Mouse (Mus musculus): ENCODE measurements around the gene Abcb7. TPM values are rescaled to one million over a fixed set of nuclear protein-coding genes. Genes with fewer than 3 reads are reported as not detected.
"Not testable (repeated sequence)": the region's sequence is repeated elsewhere in the genome, so short reads cannot be mapped to it uniquely, and the experiment has no call there.

Gene Abcb7
- polyA plus RNA-seq, 1 experiment from 2014 or later: 8.2 TPM

- not testable (repeated sequence) for H3K9me3 ChIP-seq; H3K27me3 ChIP-seq (replicated peaks); H3K4me2 ChIP-seq; H3K36me3 ChIP-seq; ATAC-seq (ENCODE audit: extremely low read depth, insufficient number of reproducible peaks, low FRiP score, low TSS enrichment); H3K27ac ChIP-seq (replicated peaks); H3K4me1 ChIP-seq; H3K4me3 ChIP-seq; H3K9ac ChIP-seq
- 78% methylated on average over 29 of the region's 31 CpGs for WGBS
Measured at GRCm38 (mm10) chrX:104348146-104348545, 65.5 kb downstream of the Abcb7 start.

- Histone ChIP-seq H3K9ac (no peak overlapping the region), H3K36me3 (0 out of 2 replicates have a peak, but pooled peaks cover 8% of the 10 kb centered on the region), H3K27me3 (replicated peaks) (no peaks in the 10 kb centered on the region), H3K4me2 (no peak overlapping the region), H3K4me3 (no peak overlapping the region), H3K4me1 (no peaks in the 10 kb centered on the region), H3K9me3 (no peaks in the 10 kb centered on the region), H3K27ac (replicated peaks) (no peak overlapping the region)
- ATAC-seq (ENCODE audit: extremely low read depth, insufficient number of reproducible peaks, low FRiP score, low TSS enrichment): no peak
Measured at GRCm38 (mm10) chrX:104291721-104292120, 121.9 kb downstream of the Abcb7 start.

GRCm38 (mm10) chrX:104279828-104280227 lies 133.8 kb downstream of the Abcb7 start:
- no peaks in the 10 kb centered on the region for H3K9me3 ChIP-seq
- no peaks in the 10 kb centered on the region for H3K27me3 ChIP-seq (replicated peaks)
- H3K4me1 ChIP-seq: no peaks in the 10 kb centered on the region
- no peak for ATAC-seq (ENCODE audit: extremely low read depth, insufficient number of reproducible peaks, low FRiP score, low TSS enrichment)
- WGBS: 90% methylated on average over 1 of the region's 1 CpGs
- no peak overlapping the region for H3K27ac ChIP-seq (replicated peaks)
- H3K36me3 ChIP-seq: no peaks in the 10 kb centered on the region
- H3K4me2 ChIP-seq: no peak overlapping the region
- no peak overlapping the region for H3K9ac ChIP-seq
- no peak overlapping the region for H3K4me3 ChIP-seq

GRCm38 (mm10) chrX:104264371-104264770 lies 149.3 kb downstream of the Abcb7 start:
- Histone ChIP-seq H3K4me1 (no peaks in the 10 kb centered on the region), H3K36me3 (no peaks in the 10 kb centered on the region), H3K4me2 (no peak overlapping the region), H3K4me3 (no peak overlapping the region), H3K27ac (replicated peaks) (no peak overlapping the region), H3K27me3 (replicated peaks) (no peaks in the 10 kb centered on the region), H3K9ac (no peak overlapping the region), H3K9me3 (no peaks in the 10 kb centered on the region)
- WGBS: 74% methylated on average over 2 of the region's 2 CpGs
- ATAC-seq (ENCODE audit: extremely low read depth, insufficient number of reproducible peaks, low FRiP score, low TSS enrichment): no peak

GRCm38 (mm10) chrX:104262468-104262867 lies 151.2 kb downstream of the Abcb7 start:
- no peaks in the 10 kb centered on the region for H3K27me3 ChIP-seq (replicated peaks)
- no peaks in the 10 kb centered on the region for H3K4me1 ChIP-seq
- WGBS: 48% methylated on average over 1 of the region's 1 CpGs
- H3K4me3 ChIP-seq: no peak overlapping the region
- H3K27ac ChIP-seq (replicated peaks): no peak overlapping the region
- H3K9me3 ChIP-seq: no peaks in the 10 kb centered on the region
- H3K36me3 ChIP-seq: no peaks in the 10 kb centered on the region
- no peak overlapping the region for H3K9ac ChIP-seq
- no peak overlapping the region for H3K4me2 ChIP-seq
- no peak for ATAC-seq (ENCODE audit: extremely low read depth, insufficient number of reproducible peaks, low FRiP score, low TSS enrichment)

- H3K4me3 ChIP-seq: no peak overlapping the region
- no peak for ATAC-seq (ENCODE audit: extremely low read depth, insufficient number of reproducible peaks, low FRiP score, low TSS enrichment)
- no peaks in the 10 kb centered on the region for H3K4me1 ChIP-seq
- no peaks in the 10 kb centered on the region for H3K27me3 ChIP-seq (replicated peaks)
- 43% methylated on average over 1 of the region's 1 CpGs for WGBS
- H3K9ac ChIP-seq: no peak overlapping the region
- H3K4me2 ChIP-seq: no peak overlapping the region
- no peaks in the 10 kb centered on the region for H3K9me3 ChIP-seq
- no peak overlapping the region for H3K27ac ChIP-seq (replicated peaks)
- no peaks in the 10 kb centered on the region for H3K36me3 ChIP-seq
Measured at GRCm38 (mm10) chrX:104256561-104256960, 157.1 kb downstream of the Abcb7 start.

Other genes starting within 250 kb of the Abcb7 start
- gene Nexmif, start 212.7 kb downstream of the Abcb7 start, polyA plus RNA-seq (2015; fragmentation: Nextera tagmentation; extraction: Ambion mirVana): 1.3 and 1.4 TPM in 2 replicates
- 1.3 and 1.4 TPM in 2 replicates for gene Uprt, start 69.0 kb upstream of the Abcb7 start, polyA plus RNA-seq (2015; fragmentation: Nextera tagmentation; extraction: Ambion mirVana)